Mouse (Mus musculus): ENCODE data around the gene P4htm.

DNA sequence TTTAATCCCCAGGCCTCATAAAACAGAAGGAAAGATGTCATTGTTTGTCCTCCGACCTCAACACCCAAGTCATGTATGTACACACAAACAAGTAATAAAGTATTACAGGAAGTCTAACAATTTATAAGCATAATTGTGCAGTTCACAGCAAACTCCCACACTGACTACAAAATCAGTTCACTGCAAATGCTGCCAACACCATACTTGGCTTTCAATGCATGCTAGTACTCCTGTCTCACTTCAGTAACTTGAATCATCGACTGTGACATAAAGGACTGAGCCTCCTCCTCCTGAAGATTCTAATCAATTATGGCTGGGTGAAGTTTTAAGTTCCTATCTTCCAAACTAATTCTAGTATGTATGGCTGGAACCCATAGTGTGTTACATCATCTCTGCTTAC, 36.4 kb upstream of the P4htm start:
- TF ChIP-seq POLR2A (IDR thresholded peaks at IDR 0.05; ENCODE audit: low read depth, low read length) (no peak), CTCF (IDR thresholded peaks at IDR 0.05; ENCODE audit: borderline replicate concordance, insufficient read depth, low read length) (no peak)
